Mouse (Mus musculus) mature B cell (primary cell): ENCODE results near the gene Pomgnt2.

Experiments
- in situ Hi-C: fragments of 300-500 bp; cut with MboI; formaldehyde crosslinking; loops from 2 replicates; pipeline ENCODE4 v1.14.3; 2019

The Pomgnt2 gene

GRCm38 (mm10) chr9:122013629-122014028 lies 16.7 kb upstream of the Pomgnt2 start:
- in situ Hi-C loops: no loop called here

- in situ Hi-C loops: no loop called here
Observed at GRCm38 (mm10) chr9:122012816-122013215, 15.9 kb upstream of the Pomgnt2 start.

- in situ Hi-C loops: no loop called here
Observed at GRCm38 (mm10) chr9:122010751-122011150, 13.8 kb upstream of the Pomgnt2 start.

GRCm38 (mm10) chr9:122008876-122009275 lies 12.0 kb upstream of the Pomgnt2 start:
- in situ Hi-C loops: no loop called here

GRCm38 (mm10) chr9:122006609-122007008 lies 9.7 kb upstream of the Pomgnt2 start:
- in situ Hi-C loops: no loop called here

- in situ Hi-C loops: no loop called here
Observed at GRCm38 (mm10) chr9:122006175-122006574, 9.3 kb upstream of the Pomgnt2 start.

- in situ Hi-C loops: no loop called here
Observed at GRCm38 (mm10) chr9:121997978-121998377, 1.1 kb upstream of the Pomgnt2 start.

- in situ Hi-C loops: no loop called here
Observed at GRCm38 (mm10) chr9:121995508-121996131, 1.3 kb downstream of the Pomgnt2 start.

GRCm38 (mm10) chr9:121995077-121995476 lies 1.8 kb downstream of the Pomgnt2 start:
- in situ Hi-C loops: no loop called here

GRCm38 (mm10) chr9:121993047-121993446 lies 3.9 kb downstream of the Pomgnt2 start:
- in situ Hi-C loops: no loop called here

GRCm38 (mm10) chr9:121991041-121991440 lies 5.9 kb downstream of the Pomgnt2 start:
- in situ Hi-C loops: no loop called here

- in situ Hi-C loops: loop anchor here (10.0 kb wide), 1 partner anchor 155 kb away; the partner anchor contains the start of gene Ccdc13
Observed at GRCm38 (mm10) chr9:121989536-121989935, 7.4 kb downstream of the Pomgnt2 start.

GRCm38 (mm10) chr9:121988910-121989309 lies 8.0 kb downstream of the Pomgnt2 start:
- in situ Hi-C loops: loop anchor here (10.0 kb wide), 1 partner anchor 154 kb away; the partner anchor contains the start of gene Ccdc13

GRCm38 (mm10) chr9:121984465-121985461 lies 12.1 kb downstream of the Pomgnt2 start:
- in situ Hi-C loops: loop anchor here (10.0 kb wide), 1 partner anchor 150 kb away; the partner anchor contains the start of gene Ccdc13

GRCm38 (mm10) chr9:121983504-121983903 lies 13.4 kb downstream of the Pomgnt2 start:
- in situ Hi-C loops: loop anchor here (10.0 kb wide), 1 partner anchor 149 kb away; the partner anchor contains the start of gene Ccdc13

GRCm38 (mm10) chr9:121982665-121983064 lies 14.2 kb downstream of the Pomgnt2 start:
- in situ Hi-C loops: loop anchor here (10.0 kb wide), 1 partner anchor 148 kb away; the partner anchor contains the start of gene Ccdc13

GRCm38 (mm10) chr9:121982214-121982613 lies 14.7 kb downstream of the Pomgnt2 start:
- in situ Hi-C loops: loop anchor here (10.0 kb wide), 1 partner anchor 147 kb away; the partner anchor contains the start of gene Ccdc13

GRCm38 (mm10) chr9:121981466-121982105 lies 15.3 kb downstream of the Pomgnt2 start:
- in situ Hi-C loops: loop anchor here (10.0 kb wide), 1 partner anchor 147 kb away; the partner anchor contains the start of gene Ccdc13

GRCm38 (mm10) chr9:121981046-121981445 lies 15.9 kb downstream of the Pomgnt2 start:
- in situ Hi-C loops: loop anchor here (10.0 kb wide), 1 partner anchor 146 kb away; the partner anchor contains the start of gene Ccdc13

- in situ Hi-C loops: no loop called here
Observed at GRCm38 (mm10) chr9:121975321-121975720, 21.6 kb downstream of the Pomgnt2 start.

- in situ Hi-C loops: no loop called here
Observed at GRCm38 (mm10) chr9:121974141-121974986, 22.5 kb downstream of the Pomgnt2 start.
